Mouse (Mus musculus) c-Kit-positive CD71-positive TER-119-negative erythroid progenitor cells, embryonic 14.5 days (primary cell): ENCODE measurements around the gene Zfp672.

Experiments
- DNase-seq: peaks from one replicate; pipeline ENCODE4 v3.0.0-alpha.2; 2013; ENCODE audit warnings: low read depth

Gene Zfp672

GRCm38 (mm10) chr11:58282518-58282917, 47.6 kb downstream of the Zfp672 start:
- DNase-seq, result no peak

- DNase-seq, result no peak
Measured at GRCm38 (mm10) chr11:58281970-58282496, 48.1 kb downstream of the Zfp672 start.

DNA sequence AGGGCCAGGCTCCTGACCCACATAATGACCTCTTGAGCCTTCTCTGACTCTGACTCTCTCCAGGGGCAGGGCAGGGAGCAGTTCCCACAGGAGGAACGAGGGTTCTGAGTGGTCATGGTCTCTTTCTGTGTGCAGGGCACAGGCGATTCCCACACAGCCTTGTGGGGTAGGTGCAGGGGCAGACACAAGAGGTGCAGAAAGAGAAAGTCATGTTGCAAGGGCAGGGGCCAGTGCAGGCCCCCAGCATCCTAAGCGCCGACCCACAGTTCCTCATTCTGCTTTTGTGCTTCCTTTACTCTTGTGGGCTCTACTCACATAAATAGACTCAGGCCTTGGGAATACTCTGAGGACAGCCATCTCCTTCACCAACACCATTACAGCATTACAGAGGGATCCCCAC, 54.4 kb downstream of the Zfp672 start:
- no peak for DNase-seq

DNA sequence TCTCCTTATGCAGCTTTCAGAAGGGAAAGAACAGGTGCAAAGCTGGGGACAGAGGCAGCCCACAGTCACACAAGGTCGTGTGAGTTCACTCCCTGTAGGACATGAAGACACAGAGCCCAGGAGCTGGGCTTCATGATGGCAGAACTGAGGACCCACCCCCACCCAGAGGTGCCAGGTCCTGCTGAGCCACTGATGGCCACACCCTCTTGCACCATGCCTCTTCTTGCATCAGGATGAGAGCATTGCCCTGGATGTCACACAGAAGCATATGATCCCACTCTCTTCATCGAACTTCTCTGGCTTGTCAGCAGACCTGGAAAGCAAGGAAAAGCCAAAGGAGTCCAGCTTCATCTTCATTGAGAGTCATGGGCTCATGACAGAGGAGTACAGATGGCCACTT, 55.6 kb downstream of the Zfp672 start, which contains the start of gene 4930438A08Rik:
Gene 4930438A08Rik (plus strand): TSS at position 228 of the 400 bp plus-strand sequence.
- DNase-seq, result no peak

DNA sequence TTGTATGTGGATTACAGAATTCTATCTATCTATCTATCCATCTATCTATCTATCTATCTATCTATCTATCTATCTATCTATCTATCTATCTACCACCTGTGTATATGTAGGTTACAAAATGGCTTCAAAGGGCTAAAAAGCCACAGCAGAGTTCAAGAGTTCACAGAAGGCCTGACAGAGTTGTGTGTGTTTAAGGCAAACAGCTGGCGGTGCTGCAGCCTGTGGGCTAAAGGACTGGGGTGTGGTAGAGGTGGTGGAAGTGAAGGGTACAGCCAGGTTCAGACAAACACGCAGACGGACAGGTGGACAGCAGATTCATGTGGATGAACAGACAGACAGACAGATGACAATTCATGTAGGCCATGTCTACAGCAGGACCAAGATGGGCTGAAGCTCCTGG, 61.9 kb downstream of the Zfp672 start:
- no peak for DNase-seq
